Mouse (Mus musculus): ENCODE data around the gene Capn1.
A peak's percentile ranks its signal among the peaks of the same experiment; 100 is the strongest.
"Not testable (repeated sequence)": the region's sequence is repeated elsewhere in the genome, so short reads cannot be mapped to it uniquely, and the experiment has no call there.

The Capn1 gene

DNA sequence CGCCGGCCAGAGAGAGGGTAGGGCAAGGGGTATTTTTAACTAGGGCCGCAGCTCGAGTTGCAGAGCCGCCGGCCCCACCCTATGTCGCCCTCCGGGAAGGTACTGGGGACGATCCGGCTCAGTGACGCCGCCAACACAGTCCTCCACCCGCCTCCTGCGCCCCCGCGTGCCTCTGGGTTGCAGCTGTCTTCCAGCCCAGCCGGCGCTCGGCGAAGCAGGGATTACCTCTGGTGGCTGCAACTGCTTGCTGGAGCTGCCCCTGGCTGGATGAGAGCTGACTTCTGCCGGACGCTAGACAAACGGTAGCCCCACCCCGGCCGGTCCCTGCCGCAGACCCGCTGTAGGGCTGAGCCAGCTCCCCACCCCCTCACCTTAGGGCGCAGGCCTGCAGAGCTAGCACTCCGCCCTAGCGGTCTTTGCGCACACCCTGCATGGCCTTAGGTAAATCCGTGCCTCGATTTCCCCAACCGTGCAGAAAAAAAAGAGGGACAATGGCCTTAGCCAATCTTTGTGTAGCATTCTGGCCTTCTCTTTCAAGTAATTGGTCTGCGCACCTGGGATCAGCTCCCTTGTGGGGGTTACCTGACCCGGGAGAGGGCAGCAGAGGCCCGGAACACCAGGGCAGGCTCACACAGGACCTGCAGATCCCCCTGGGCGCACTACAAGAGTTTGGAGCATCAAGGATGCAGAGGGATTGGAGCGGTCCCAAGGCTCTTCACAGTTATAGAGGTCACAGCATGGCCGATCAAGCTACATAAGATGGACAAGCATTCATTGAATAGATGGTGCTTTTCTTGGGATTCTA is at the start of gene Capn1:
Capn1 (minus strand) TSS at position 387 of the 805 bp plus-strand sequence.
- peak; percentile 88 for DNase-seq (ENCODE audit: low read depth, low spot score)

GRCm38 (mm10) chr19:6063081-6063480 is 47.4 kb upstream of the Capn1 start:
- DNase-seq (ENCODE audit: low read depth, low spot score) = no peak

DNA sequence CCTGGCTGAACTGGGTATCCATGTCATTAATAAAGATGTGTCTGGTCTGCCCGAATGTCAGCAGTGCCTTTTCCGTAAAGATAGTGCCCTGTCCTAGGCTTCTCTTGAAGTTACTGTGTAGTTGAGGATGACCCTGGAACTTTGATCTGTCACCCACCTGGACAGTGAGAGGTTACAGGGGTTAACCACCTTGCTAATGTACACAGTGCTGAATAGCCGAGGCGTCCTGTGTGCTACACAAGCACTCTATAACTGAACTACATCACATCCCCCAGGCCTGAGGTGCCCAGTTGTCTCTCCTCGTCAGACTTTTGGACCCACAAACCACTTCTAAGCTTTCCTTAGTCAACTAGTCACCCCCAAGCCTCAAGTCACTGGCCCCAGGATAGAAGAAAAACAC is 46.7 kb upstream of the Capn1 start:
- DNase-seq (ENCODE audit: low read depth, low spot score) = no peak

DNA sequence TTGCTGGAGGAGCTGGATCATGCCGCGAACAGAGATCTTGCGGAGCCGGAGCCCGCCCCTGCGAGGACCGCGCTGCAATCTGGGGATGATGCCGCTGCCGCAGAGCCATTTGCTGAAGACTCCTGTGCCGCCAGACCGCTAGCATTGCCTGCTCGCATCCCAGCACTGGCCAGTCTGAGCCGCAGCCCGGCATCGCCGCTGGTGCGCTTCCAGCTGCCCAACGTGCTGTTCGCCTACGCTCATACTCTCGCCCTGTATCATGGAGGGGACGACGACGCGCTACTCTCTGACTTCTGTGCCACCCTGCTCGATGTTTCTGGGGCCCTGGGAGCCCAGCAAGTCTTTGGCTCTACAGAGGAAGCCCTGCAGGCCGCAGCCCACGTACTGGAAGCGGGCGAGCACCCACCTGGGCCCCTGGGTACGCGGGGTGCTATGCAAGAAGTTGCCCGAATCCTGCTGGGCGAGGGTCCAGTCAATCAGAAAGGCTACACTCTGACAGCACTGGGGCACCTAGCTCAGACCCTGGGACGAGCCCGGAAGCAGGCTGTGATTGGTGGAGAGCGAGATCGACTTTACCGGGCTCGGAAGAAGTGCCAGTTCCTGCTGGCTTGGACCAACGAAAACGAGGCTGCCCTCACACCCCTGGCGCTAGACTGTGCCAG is 46.1 kb upstream of the Capn1 start:
- peak; percentile 59 for DNase-seq (ENCODE audit: low read depth, low spot score)

- peak; percentile 96 for DNase-seq (ENCODE audit: low read depth, low spot score)
Observed at GRCm38 (mm10) chr19:6061021-6061533, 45.4 kb upstream of the Capn1 start, which contains the start of gene Znhit2. Znhit2 (plus strand) TSS chr19:6061192.

DNA sequence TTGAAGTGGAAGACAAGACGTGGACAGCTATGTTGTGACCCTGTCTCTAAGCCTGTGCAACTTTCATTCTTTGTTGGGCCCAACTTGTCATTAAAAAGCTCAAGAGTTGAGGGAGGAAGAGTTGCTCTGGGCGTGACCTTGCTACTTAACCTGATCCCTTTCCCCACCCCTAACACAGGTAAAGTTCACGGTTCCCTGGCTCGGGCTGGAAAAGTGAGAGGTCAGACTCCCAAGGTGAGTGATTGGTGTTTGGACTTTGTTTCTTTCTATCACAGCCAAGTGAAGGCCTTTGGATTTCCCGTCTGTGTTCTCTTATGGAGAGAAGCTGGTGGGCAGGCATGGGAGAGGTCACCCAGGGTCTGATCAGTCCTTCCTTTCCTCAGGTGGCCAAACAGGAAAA is 43.3 kb upstream of the Capn1 start:
- no peak for DNase-seq (ENCODE audit: low read depth, low spot score)

DNA sequence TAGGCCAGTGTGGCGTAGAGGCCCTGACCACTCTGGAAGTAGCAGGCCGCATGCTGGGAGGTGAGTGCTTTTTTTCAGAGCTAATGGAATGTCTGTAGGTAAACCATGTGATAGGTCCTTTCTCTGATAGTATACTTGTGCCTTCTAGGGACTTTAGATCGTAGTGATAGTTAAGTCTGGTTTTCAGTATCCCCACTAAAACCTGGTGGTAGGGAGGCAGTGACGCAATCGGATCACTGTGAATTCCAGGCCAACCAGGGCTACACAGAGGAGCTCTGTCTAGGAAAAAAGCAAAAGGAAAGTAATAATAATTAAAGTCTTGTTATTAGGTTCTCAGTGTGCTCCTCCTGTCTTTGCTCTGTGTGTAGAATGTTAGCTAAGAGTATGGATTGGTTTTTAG is 42.8 kb upstream of the Capn1 start:
- DNase-seq (ENCODE audit: low read depth, low spot score) = no peak

- DNase-seq (ENCODE audit: low read depth, low spot score) = peak; percentile 99
Observed at GRCm38 (mm10) chr19:6057313-6058096, 41.8 kb upstream of the Capn1 start, which contains the start of the genes Mrpl49 and Fau. Mrpl49 (minus strand) TSS chr19:6057785. Fau (plus strand) TSS chr19:6057844.

DNA sequence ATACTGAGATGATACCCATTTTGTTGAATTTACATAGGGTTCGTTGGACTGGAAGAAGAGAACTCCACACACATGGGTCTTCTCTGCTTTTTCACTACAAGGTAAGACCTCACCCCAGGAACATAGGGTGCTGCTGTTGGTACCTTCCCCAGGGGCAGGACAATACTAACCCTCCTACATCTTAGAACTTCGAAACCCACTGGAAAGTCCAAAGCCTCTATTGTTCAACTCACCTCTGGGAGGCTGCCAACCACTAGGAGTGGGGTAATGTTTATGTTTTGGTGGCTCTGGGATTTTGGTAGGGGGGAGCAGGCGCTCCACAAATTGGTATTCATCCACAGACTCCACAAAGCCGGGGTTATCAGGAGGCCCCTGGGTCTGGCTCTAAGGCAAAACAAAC is 41.0 kb upstream of the Capn1 start:
- DNase-seq (ENCODE audit: low read depth, low spot score) = no peak

DNA sequence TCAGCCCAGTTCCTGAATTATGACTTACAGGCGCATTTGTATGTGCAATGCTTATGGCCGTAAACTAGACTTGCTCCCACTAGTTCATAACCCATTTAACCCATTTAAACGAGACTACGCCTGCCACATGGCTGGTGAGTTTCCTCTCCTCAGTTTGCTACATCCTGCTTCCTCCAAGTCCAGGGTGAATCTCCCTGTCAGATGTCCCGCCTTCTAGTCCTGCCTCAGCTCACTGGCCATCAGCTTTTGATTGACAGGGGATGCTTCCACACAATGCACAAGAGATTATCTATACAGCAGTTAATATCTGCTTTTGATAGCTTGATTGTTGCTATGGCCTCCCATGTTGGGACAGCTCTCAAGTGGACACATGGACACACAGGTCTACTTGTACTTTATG is 38.6 kb upstream of the Capn1 start:
- no peak for DNase-seq (ENCODE audit: low read depth, low spot score)

DNA sequence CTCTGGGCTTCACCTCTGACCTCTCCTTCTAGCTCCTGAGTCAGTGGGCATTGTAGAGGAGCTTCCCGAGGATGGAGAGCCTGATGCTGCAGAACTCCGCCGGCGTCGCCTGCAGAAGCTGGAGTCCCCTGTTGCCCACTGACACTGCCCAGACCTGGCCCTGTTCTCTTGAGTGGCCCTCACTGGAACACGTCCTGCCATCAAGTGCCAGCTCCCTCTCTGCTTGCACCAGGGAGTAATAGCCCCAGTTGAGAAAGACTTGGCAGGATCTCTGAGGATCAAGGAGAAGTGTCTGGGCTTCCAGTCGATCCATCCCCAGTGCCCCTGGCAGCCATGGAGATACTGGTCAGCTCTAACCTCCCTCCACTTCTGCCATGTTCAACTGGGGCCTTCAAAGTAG is 36.8 kb upstream of the Capn1 start:
- DNase-seq (ENCODE audit: low read depth, low spot score) = peak; percentile 0

DNA sequence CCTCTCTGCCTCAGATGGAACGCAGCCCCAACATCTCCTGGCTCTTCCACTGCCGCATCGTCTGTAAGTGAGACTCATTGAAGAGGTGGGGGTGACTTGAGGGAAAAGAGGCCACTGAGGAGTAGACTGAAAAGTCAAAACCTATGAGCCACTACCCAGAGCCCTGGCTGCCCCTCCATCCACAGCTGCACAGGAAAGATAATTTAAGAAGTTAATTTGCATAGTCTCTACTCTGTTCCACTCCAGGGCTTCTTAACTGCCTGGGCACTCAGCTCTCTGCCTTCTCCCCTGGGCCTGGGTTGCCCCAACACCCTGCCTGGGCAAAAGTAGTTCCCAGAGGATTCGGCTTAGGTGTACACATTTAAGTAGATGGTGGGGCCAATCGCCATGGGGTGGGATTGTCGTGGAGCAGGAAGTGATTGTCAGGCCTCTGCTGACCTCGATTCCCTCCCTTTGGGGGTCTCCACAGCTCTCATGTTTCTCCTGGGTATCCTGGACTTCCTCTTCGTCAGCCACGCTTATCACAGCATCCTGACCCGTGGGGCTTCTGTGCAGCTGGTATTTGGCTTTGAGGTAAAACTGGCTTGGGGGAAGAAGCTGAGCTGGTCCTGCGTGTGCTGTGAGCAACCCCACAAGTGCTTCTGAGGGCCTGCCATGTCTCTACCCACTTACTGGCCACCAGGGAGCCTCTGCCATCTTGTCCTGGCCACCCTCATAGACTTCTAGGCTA is 33.1 kb upstream of the Capn1 start:
- no peak for DNase-seq (ENCODE audit: low read depth, low spot score)

- no peak for DNase-seq (ENCODE audit: low read depth, low spot score)
Observed at GRCm38 (mm10) chr19:6047899-6048166, 32.1 kb upstream of the Capn1 start.

GRCm38 (mm10) chr19:6047154-6047898 is 31.6 kb upstream of the Capn1 start:
- DNase-seq (ENCODE audit: low read depth, low spot score) = no peak

- peak; percentile 95 for DNase-seq (ENCODE audit: low read depth, low spot score)
Observed at GRCm38 (mm10) chr19:6046294-6047153, 30.8 kb upstream of the Capn1 start, which contains the start of gene Syvn1. Syvn1 (plus strand) TSS chr19:6046576.

DNA sequence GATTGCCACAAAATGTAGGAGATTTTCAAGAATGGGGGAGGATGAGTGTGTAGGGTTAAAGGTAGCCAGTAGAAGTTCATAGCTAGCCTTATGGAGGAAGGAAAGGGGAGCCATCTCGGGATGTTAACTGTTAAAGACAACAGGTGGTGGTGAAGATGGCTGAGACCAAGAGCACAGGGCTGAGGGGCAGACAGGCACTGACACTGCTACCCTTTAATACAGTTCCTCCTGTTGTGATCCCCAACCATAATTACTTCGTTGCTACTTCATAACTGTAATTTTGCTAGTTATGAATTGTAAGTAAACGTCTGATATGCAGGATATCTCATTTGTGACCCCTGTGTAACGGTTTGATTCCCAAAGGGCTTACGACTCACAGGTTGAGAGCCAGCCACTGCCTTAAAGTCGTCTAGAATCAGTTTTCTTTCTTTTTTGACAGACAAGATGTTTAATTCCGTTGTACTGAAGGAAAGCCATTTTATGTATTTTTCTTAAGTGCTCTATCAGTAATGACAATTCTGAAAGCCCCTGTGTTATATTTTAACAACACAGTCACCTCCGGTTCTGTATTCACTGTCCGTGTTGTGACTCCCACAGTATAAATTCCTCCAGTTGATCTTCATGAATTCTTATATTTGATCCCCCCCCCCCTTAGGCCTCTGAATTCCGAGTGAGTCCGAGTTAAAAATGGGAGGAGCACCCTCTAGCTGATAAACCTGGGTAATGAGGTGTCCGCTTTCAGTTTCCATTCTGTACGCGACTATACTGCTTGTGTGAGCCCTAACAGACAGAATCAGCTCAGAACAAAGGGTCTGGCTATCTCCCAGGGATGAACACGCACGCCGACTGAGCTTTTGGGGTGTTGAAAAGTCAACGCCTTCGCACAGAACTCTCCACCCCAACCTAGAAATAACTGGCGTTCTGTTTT is 29.9 kb upstream of the Capn1 start:
- no peak for DNase-seq (ENCODE audit: low read depth, low spot score)

- not testable (repeated sequence) for DNase-seq (ENCODE audit: low read depth, low spot score)
Observed at GRCm38 (mm10) chr19:6044102-6044501, 28.4 kb upstream of the Capn1 start.

GRCm38 (mm10) chr19:6042293-6042692 is 26.6 kb upstream of the Capn1 start:
- no peak for DNase-seq (ENCODE audit: low read depth, low spot score)

DNA sequence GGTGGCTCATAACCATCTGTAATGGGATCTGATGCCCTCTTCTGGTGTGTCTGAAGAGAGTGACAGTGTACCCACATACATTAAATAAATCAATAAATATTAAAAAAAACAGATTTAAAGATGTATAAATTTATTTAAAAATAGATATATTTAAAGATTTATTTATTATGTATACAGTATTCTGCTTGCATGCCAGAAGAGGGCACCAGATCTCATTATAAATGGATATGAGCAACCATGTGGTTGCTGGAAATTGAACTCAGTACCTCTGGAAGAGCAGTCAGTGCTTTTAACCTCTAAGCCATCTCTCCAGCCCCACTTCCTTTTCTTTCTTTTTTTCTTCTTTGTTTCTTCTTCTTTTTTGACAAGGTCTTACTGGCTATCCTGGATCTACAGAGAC is 24.3 kb upstream of the Capn1 start:
- no peak for DNase-seq (ENCODE audit: low read depth, low spot score)

All from ZHBTc4 (cell line).